Mouse (Mus musculus) B cell, adult (primary cell): ENCODE measurements around the gene Mrgprg. TPM values are rescaled to one million over a fixed set of nuclear protein-coding genes. Genes with fewer than 3 reads are reported as not detected.

Source experiments
- total RNA-seq: library from RNA; stranded (reverse); gene quantifications from 4 replicates; pipeline ENCODE4 v1.2.4, GENCODE M21; 2023; ENCODE audit not compliant: inconsistent age

Mrgprg gene
- not detected in 4 replicates for total RNA-seq

DNA sequence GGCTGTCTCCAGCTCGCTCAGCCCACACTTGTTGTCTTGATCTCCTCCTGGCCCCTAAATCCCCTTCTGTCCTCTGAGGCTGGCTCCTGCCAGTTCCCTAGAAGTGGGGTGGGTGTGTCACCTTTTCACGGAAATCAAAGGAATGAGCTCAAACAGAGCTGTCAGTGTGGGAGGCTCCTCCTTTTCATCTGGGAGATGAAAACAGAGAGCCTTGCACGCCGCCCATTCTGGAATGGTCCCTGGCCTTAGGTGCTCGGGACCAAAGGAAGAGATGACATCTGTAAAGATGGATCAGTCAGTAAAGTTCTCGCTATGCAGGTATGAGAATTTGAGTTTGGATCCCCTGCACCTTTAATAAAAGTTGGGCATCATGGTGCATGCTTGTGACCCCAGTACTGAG is at the start of gene Mrgprg:
Gene Mrgprg (minus strand): TSS at position 101 of the 400 bp plus-strand sequence.

GRCm38 (mm10) chr7:143783996-143784829 is 17.4 kb upstream of the Mrgprg start, which contains the start of gene Mrgpre:
Mrgpre (minus strand) TSS chr7:143784500.

DNA sequence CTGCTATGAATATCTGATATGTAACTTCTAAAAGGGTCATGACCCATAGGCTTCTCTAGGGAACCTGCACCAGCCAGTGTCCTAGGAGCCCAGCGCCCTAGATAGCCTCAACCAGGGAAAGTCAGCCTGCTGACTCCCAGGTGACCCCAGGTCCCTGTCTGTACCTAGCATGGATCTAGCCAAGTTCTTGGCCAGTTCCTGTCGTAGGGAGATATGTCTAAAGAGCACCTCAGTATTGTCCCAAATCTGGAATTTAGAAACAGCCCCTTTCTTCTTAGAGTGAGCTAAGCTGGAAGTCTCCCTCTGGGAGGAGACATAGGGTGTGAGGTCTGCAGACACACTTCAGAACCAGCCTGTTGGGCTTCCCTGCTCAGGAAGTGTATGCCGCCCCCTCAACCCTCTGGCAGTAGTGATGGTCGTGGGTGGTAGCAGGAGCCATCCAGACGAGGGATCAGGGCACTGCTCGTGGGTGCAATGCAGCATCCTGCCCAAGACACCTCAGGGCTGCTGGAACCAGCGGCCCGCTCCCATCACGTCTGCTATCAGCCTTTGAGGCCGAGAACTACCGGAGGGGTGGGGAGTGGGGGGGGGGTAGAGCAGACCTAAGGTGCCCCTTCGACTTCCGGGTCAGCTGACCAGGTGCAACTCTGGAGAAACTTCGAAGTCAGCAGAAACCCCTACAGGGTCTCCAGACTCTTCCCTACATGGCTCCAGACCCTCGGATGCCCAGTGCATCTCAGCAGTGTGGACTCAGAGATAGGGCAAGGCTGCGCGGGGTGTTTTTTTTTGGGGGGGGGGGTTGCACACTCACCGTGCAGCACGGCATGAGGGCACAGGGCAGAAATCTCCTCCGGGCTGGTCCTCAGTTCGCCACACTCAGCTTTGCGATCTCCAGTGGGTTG is 10.4 kb downstream of the Mrgprg start, which contains the start of gene Osbpl5:
Gene Osbpl5 (minus strand): TSS at position 861 of the 902 bp plus-strand sequence.

Other genes with a start within 250 kb of the Mrgprg start
- gene Nap1l4, start 217.9 kb downstream of the Mrgprg start, total RNA-seq, result 138 to 171 TPM (median 144 TPM) in 4 replicates
- 58.7 to 63.9 TPM (median 62.2 TPM) in 4 replicates for gene Cars, start 166.9 kb downstream of the Mrgprg start, total RNA-seq
- gene Tnfrsf26, start 138.3 kb downstream of the Mrgprg start, total RNA-seq, result 4.8 to 8.0 TPM (median 6.4 TPM) in 4 replicates
- gene Tnfrsf22, start 117.3 kb downstream of the Mrgprg start, total RNA-seq, result 4.7 to 9.0 TPM (median 5.6 TPM) in 4 replicates
- gene Tnfrsf23, start 81.1 kb downstream of the Mrgprg start, total RNA-seq, result 1.7 to 3.3 TPM (median 2.3 TPM) in 3 of 4 replicates, not detected in the other
- gene Osbpl5, start 10.0 kb downstream of the Mrgprg start, total RNA-seq, result 31.6 to 38.1 TPM (median 35.1 TPM) in 4 replicates
- gene Mrgpre, start 17.5 kb upstream of the Mrgprg start, total RNA-seq, result 10.5 to 11.2 TPM (median 10.6 TPM) in 4 replicates
- gene Nadsyn1, start 55.9 kb upstream of the Mrgprg start, total RNA-seq, result 19.5 to 22.4 TPM (median 20.1 TPM) in 4 replicates
- 15.7 to 20.9 TPM (median 18.6 TPM) in 4 replicates for gene Dhcr7, start 56.2 kb upstream of the Mrgprg start, total RNA-seq
- gene Gm498, start 99.8 kb upstream of the Mrgprg start, total RNA-seq, result not detected in 4 replicates
- gene Shank2, start 234.9 kb upstream of the Mrgprg start, total RNA-seq, result 0.30 to 1.5 TPM (median 0.93 TPM) in 4 replicates